Mouse (Mus musculus) midbrain, postnatal 0 days (tissue): ENCODE data around the gene Anks4b. TPM values are rescaled to one million over a fixed set of nuclear protein-coding genes. Genes with fewer than 3 reads are reported as not detected.
A peak's percentile ranks its signal among the peaks of the same experiment; 100 is the strongest.

Source experiments
- ATAC-seq: fragments of 200-750 bp; cut with Nextera tagmentation; 2 replicates; pipeline ENCODE4 v1.8.0; 2017; ENCODE audit warnings: moderate number of reproducible peaks, mild to moderate bottlenecking, moderate TSS enrichment, moderate library complexity; ENCODE audit not compliant: low FRiP score
- DNase-seq: peaks from one replicate; pipeline ENCODE4 v3.0.0-alpha.2; 2015; ENCODE audit warnings: low spot score
- H3K27ac ChIP-seq: fragments of 300-500 bp; sonication (generic); 2 replicates; pipeline ENCODE4 v1.5.1; 2014; ENCODE audit warnings: low read depth, mild to moderate bottlenecking, low read length, mixed read lengths
- H3K27me3 ChIP-seq: fragments of 300-500 bp; sonication (generic); 2 replicates; pipeline ENCODE4 v1.6.1; 2014; ENCODE audit warnings: low read length, control low read depth, mixed read lengths; ENCODE audit not compliant: insufficient read depth
- H3K36me3 ChIP-seq: fragments of 300-500 bp; sonication (generic); 2 replicates; pipeline ENCODE4 v1.6.1; 2014; ENCODE audit warnings: low read length, control low read depth, mixed read lengths; ENCODE audit not compliant: insufficient read depth
- H3K4me1 ChIP-seq: fragments of 300-500 bp; sonication (generic); 2 replicates; pipeline ENCODE4 v1.6.1; 2014; ENCODE audit warnings: mild to moderate bottlenecking, control low read depth, antibody characterized with exemption, low read length, mixed read lengths; ENCODE audit not compliant: insufficient read depth
- H3K4me2 ChIP-seq: fragments of 300-500 bp; sonication (generic); 2 replicates; pipeline ENCODE4 v1.6.1; 2014; ENCODE audit warnings: low read depth, mild to moderate bottlenecking, low read length, mixed read lengths; ENCODE audit not compliant: poor library complexity, severe bottlenecking
- H3K4me3 ChIP-seq: fragments of 300-500 bp; sonication (generic); 2 replicates; pipeline ENCODE4 v1.5.1; 2014; ENCODE audit warnings: low read depth, mild to moderate bottlenecking, low read length, moderate library complexity
- H3K9ac ChIP-seq: fragments of 300-500 bp; sonication (generic); replicated peaks from 2 replicates; pipeline ENCODE4 v1.6.1; 2014; ENCODE audit warnings: mild to moderate bottlenecking, low read length, moderate library complexity, mixed read lengths; ENCODE audit not compliant: poor library complexity, severe bottlenecking
- H3K9me3 ChIP-seq: fragments of 300-500 bp; sonication (generic); 2 replicates; pipeline ENCODE4 v1.6.1; 2016; ENCODE audit warnings: low read length, control low read depth
- CTCF ChIP-seq: IDR thresholded peaks from 2 replicates; pipeline ENCODE4 v1.5.1; 2016; ENCODE audit warnings: antibody characterized with exemption, mild to moderate bottlenecking
- WGBS: fragments of 180-500 bp; shearing (Covaris S2); extraction: QIAGEN DNeasy Blood & Tissue Kit; methylation state at CpG from one replicate; pipeline ENCODE4 v1.1.7; 2014; 5-methylcytosine and 5-hydroxymethylcytosine counted together
- polyA plus RNA-seq: library from polyadenylated mRNA; unstranded; fragments of >200 nt; fragmentation: Nextera tagmentation; extraction: Ambion mirVana; gene quantifications from 2 replicates; pipeline ENCODE4 v1.2.1, GENCODE M21; 2015
- total RNA-seq: library from RNA; depleted of rRNA; stranded (reverse); fragments of >200 nt; gene quantifications from 2 replicates; pipeline ENCODE4 v1.2.3, GENCODE M21; 2014

The Anks4b gene
- total and polyA plus RNA-seq, 2 experiments from 2014 or later, result not detected

DNA sequence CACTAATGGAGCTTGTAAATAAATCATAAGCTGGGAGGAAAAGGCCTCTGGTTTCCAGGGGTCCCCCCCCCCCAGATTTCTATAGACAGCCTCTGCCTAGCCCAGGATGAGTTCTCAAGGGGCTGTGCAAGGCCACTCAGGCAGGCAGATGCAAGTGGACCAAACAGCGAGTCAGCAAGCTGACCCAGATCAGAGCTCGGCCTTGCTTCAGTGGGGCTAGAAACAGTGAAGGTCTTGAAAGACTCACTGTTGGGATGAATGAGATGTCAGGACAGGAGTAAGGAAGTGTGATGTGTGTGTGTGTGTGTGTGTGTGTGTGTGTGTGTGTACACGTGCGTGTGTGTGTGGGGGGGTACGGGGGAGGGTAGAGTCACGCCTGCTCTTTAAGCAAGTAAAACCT, 19.2 kb downstream of the Anks4b start:
- Histone ChIP-seq H3K27me3 (no peaks in the 10 kb centered on the region), H3K4me2 (no peak overlapping the region), H3K36me3 (no peaks in the 10 kb centered on the region), H3K27ac (no peak overlapping the region), H3K4me3 (no peak overlapping the region), H3K4me1 (no peaks in the 10 kb centered on the region), H3K9me3 (no peaks in the 10 kb centered on the region), H3K9ac (no peak overlapping the region)
- WGBS, result 82% methylated on average over 6 of the region's 6 CpGs
- no peak for TF ChIP-seq CTCF
- DNase-seq (no peak), ATAC-seq (no peak)

GRCm38 (mm10) chr7:120195207-120195606, 21.5 kb downstream of the Anks4b start:
- no peak overlapping the region for H3K9ac ChIP-seq
- no peak overlapping the region for H3K4me3 ChIP-seq
- no peak overlapping the region for H3K4me2 ChIP-seq
- H3K27ac ChIP-seq, result no peak overlapping the region
- DNase-seq (peak; percentile 26), ATAC-seq (peak; percentile 74)
- H3K27me3 ChIP-seq, result peaks cover 6% of the 10 kb centered on the region; the same call in 1 of the 2 replicates
- no peaks in the 10 kb centered on the region for H3K9me3 ChIP-seq
- TF ChIP-seq CTCF, result no peak
- 38% methylated on average over 4 of the region's 4 CpGs for WGBS
- no peaks in the 10 kb centered on the region for H3K4me1 ChIP-seq
- no peaks in the 10 kb centered on the region for H3K36me3 ChIP-seq

- peaks cover 25% of the 10 kb centered on the region for H3K27me3 ChIP-seq
- no peak overlapping the region for H3K9ac ChIP-seq
- no peak overlapping the region for H3K27ac ChIP-seq
- DNase-seq, result peak; percentile 22
- peak overlapping the region; percentile 57 for H3K4me2 ChIP-seq
- H3K36me3 ChIP-seq, result no peaks in the 10 kb centered on the region
- TF ChIP-seq CTCF, result no peak
- H3K4me1 ChIP-seq, result peaks cover 5% of the 10 kb centered on the region; the same call in 1 of the 2 replicates
- H3K9me3 ChIP-seq, result no peaks in the 10 kb centered on the region
- no peak for ATAC-seq
- WGBS, result 7% methylated on average over 14 of the region's 14 CpGs
- H3K4me3 ChIP-seq, result peak overlapping the region; percentile 33
Measured at GRCm38 (mm10) chr7:120201231-120201744, 27.6 kb downstream of the Anks4b start.

DNA sequence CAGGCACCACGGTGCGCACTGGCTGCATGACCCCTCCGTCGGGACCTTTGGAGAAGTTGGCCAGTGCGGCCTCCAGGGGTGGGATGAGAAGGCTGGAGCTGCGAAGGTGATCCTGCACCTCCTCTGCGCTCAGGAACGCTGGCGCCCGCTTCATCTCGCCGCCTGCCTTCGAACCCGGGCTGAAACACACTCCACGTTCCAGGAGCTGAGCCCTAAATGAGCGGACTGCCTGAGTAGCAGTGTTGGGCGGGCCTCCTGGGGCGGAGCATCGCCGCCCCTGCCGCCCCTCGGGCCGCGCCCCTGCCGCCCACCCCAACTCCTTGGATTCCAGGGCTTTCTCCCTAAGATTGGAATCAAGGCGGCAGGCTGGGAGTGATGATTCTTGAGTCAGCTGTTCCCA, 28.1 kb downstream of the Anks4b start, which contains the start of gene Crym:
Crym (minus strand) TSS at position 341 of the 400 bp plus-strand sequence.
- DNase-seq (no peak), ATAC-seq (no peak)
- Histone ChIP-seq H3K4me2 (peak within 1 kb of the TSS; percentile 57), H3K27me3 (peaks cover 25% of the 10 kb centered on the region), H3K27ac (no peak within 1 kb of the TSS), H3K36me3 (no peaks in the 10 kb centered on the region), H3K4me1 (peaks cover 5% of the 10 kb centered on the region; the same call in 1 of the 2 replicates), H3K9ac (no peak within 1 kb of the TSS), H3K4me3 (peak within 1 kb of the TSS; percentile 33), H3K9me3 (no peaks in the 10 kb centered on the region)
- no peak for TF ChIP-seq CTCF
- 2% methylated on average over 26 of the region's 26 CpGs for WGBS

DNA sequence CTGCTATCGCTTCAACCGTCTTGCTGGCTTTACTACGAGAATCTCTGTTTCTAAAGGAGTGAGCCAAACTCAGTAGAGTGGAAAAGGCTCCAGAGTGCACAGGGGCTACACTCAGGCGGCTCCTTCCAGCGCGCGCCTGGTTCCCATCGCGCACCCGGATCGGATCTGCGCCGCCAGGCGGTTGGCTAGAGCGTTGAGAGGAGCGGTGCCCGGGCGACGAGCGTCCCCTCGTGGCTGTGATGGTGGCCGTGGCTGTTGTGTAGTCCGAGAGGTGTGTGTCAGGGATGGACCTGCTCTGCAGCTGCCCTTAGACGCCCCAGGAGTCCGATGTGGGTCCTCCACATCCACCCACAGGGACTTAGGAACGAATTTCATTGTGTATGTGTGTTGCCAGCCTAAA, 30.1 kb downstream of the Anks4b start, which contains the start of gene Abca14:
Abca14 (plus strand) TSS at position 173 of the 400 bp plus-strand sequence.
- peak; percentile 79 for ATAC-seq
- Histone ChIP-seq H3K27me3 (peaks cover 25% of the 10 kb centered on the region), H3K4me1 (peaks cover 5% of the 10 kb centered on the region; the same call in 1 of the 2 replicates), H3K4me3 (no peak within 1 kb of the TSS), H3K9ac (no peak within 1 kb of the TSS), H3K4me2 (peak within 1 kb of the TSS; percentile 32), H3K9me3 (no peaks in the 10 kb centered on the region), H3K36me3 (no peaks in the 10 kb centered on the region), H3K27ac (no peak within 1 kb of the TSS)
- peak; percentile 95 for TF ChIP-seq CTCF
- peak; percentile 82 for DNase-seq
- 3% methylated on average over 26 of the region's 26 CpGs for WGBS

DNA sequence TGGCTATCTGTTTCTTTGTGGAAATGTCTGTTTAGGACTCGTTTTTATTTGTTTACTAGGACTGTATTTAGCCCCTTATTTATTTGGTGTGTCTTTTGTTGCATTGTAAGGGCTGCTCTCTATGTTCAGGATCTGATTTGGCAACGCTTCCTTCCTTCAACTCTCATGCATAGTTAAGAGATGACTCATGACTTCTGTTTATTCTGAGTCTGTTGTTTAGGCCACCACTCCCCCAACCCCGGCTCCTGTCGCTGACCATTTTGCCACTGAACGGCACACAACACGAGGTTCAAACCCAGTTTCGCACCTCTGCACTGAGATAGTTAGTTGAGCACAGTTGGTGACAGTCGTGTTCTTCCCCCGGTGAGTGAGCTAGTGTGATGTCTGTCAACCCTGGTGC, 32.3 kb downstream of the Anks4b start:
- DNase-seq, result no peak
- ATAC-seq, result no peak
- Histone ChIP-seq H3K4me1 (peaks cover 5% of the 10 kb centered on the region; the same call in 1 of the 2 replicates), H3K36me3 (no peaks in the 10 kb centered on the region), H3K27me3 (peaks cover 11% of the 10 kb centered on the region), H3K27ac (no peak overlapping the region), H3K9me3 (no peaks in the 10 kb centered on the region), H3K4me3 (no peak overlapping the region), H3K4me2 (no peak overlapping the region), H3K9ac (no peak overlapping the region)
- WGBS, result 72% methylated on average over 9 of the region's 9 CpGs
- no peak for TF ChIP-seq CTCF
